Mouse (Mus musculus) lung, postnatal 14 days (tissue): Measurements from ENCODE around the gene Lin52.
A peak's percentile ranks its signal among the peaks of the same experiment; 100 is the strongest.

ENCODE experiments used
- DNase-seq: peaks from one replicate; pipeline ENCODE4 v3.0.0; 2021

The Lin52 gene

DNA sequence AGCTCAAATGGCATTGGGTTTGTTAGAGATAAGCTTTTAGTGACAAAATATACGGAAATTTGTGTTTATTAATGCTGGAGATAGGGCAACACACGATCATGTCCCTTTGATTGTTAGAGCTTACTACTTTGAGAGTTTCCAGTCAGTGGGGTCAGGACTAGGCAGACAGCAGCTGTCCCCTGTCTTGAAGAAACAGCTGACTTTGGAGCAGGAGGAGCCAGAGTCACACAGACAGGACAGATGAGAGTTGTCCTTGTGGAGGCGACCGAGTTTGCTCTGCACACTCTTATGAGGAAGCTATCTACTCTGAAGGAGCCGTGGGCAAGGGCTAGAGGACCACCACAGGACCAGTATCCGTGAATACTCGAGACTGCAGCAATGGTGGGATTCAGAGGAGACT is 27.7 kb downstream of the Lin52 start:
- DNase-seq, result peak; percentile 4

DNA sequence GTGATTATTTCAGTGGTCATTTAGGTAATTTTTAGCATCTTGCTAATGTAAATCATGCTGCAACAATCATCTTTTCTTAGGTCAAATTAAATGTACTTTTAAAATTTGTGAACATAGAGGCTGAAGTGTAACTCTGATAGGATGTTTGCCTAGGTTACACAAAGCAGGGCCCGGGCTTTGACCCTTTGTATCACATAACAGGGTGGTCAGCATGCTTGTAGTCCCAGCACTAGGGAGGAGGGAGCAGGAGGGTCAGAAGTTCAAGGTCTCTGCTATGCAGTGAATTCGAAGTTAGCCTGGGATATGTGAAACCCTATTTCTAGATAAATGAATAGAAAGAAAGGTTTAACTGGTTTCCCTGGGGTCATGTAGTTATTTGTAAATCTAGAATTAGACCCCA is 30.0 kb downstream of the Lin52 start:
- no peak for DNase-seq

DNA sequence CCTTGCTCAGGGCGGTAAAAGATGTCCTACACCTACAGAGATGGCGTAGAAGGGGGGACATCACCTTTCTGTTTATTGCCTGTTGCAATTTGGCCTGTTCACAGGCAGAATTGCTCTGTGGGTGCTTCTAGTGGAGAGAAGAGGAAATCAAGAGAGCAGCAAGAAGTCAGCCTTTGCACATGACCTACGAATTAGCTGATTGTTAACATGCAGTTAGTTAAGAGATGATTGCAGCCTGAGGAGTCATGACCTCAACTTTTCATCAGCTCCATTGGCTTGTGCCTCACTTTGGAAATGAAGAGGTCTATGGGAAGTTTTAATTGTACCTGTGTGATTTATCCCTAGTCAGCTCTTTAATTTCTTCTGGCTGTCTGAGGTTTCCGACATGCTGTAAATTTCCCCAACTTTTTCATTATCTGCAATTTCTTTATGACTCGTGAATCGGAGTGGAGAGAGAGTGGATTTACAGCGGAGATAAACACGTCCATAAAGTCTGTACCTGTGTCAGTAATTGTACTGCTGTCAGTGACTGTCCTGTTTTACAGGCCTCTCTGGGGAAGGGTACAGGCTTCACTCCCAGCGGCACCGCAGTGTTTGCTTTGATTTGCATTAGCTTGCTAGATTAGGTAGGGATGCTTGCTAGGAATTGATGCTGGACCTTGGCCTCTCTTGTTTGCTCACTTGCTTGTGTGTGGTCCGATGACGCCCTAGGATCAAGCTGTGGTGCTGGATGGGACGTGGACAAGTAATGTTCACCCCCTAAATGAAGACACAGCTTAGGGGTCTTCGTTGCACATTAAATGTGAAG is 31.8 kb downstream of the Lin52 start:
- no peak for DNase-seq

DNA sequence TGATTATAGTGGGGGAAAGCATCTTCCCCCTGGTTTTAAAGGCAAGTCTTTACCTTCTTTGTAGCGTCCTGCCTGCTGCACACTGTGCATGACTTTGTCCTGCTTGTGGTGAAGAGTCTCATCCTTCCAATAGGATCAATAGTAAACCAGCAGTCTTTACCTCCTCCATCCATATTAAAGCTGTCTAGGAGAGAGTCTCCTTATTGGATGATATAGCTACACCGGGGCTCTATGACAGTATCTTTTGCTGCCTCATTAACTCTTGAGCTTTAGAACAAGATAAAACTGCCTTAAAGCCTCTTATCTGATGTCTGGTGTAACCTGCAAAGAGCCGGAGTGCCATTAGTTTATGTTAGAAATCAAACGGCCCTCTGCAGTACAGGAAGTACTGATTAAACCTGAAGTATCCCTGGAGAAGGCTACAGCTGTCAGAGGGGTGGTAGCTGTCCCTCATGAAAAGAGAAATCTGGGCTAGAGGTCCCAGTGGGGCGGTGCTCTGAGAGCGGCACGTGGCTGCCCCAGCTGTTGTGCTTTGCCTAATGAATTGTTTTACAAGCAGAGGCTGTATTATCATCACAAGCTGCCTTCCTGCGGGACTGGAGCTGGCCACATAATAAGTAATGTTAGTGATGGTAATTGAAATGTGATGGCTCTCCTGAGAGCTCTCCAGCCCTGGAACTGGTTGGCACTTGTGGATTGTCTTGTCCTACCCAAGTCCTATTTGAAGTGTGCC is 36.3 kb downstream of the Lin52 start:
- peak; percentile 9 for DNase-seq

DNA sequence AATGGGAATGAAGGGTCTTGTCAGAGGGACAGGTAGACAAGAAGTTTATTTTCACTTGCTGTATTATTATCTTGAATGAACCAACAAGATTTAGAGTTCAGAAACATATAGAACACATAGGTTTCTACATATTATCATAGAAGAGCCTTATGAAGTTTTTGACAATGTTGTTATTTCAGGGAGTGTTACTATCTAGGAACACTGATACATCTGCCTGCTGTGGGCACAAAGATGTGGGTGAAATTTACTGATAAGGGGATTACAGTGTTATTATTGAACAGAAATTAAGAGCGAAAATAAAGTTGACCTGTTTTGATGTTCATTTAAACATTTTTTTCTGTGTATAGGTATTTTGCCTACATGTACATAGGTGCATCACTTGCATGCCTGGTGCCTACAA is 45.6 kb downstream of the Lin52 start:
- DNase-seq, result no peak

DNA sequence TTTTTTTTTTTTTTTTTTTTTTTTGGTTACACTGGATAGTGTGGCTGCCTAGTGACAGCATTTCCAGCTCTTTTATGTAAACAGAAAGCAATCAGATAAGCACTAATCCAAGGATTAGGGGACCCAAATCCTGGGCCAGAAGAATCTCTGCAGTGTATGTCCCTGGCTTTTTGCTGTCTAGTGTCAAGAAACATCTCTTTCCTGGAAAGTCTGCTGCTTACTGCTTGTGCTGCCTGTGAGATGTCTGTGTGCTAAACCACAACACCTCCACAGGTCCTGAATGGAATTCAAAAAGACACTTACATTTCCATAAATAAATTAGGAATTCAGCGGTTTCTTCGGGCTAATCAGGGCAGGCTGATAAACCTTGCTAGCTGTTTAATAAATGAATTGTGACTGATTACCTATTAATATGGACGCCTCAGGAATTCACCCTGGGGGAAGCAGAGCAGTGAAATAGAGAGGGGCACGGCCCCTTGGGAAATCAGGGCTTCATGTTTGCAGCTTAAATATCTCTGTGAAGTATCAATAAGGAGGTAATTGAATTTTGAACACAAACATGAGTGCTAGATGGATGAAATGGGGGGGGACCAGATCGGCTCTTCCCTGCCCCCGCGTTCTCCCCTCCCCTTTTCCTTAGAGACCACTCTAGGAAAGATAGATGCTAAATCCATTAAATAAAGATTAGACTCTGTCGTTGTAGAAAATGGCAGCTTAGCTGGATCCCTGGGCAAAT is 49.5 kb downstream of the Lin52 start:
- no peak for DNase-seq

DNA sequence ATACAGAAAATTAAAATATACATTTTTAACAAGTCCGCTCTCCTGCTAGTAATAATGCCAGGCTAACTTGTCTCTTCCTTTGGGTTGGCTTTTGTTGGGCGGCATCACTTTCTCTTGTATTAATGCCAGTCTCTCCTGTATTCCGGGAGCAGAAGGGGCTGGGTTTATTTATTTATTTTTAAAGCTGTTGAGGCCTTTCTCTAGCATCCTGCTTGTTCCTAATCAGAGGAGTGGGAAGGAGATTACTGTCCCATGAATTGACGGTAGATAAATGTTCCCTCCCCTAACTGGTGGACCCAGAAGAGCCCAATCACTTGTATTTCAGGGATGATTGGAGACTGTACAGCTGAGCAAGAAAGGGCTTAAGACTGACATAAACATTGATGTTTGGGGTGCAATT is 50.1 kb downstream of the Lin52 start:
- no peak for DNase-seq

DNA sequence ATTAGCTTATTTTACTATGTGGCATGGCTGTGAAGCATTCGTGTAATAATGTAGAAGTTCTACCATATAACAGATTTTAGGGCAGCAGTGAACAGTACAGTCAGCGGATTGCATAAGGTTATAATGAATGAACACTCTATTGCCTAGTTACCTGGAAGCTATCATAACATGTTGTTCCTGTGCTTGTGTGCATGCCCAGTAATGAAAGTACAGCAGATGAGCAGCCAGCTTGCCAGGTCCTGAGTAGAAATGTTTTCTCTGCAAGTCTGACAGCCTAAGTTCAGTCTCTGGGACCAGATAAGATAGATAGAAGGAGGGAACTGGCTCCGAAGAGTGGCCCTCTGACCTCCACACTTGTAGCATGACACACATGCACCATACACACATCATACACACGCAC is 55.6 kb downstream of the Lin52 start:
- no peak for DNase-seq

DNA sequence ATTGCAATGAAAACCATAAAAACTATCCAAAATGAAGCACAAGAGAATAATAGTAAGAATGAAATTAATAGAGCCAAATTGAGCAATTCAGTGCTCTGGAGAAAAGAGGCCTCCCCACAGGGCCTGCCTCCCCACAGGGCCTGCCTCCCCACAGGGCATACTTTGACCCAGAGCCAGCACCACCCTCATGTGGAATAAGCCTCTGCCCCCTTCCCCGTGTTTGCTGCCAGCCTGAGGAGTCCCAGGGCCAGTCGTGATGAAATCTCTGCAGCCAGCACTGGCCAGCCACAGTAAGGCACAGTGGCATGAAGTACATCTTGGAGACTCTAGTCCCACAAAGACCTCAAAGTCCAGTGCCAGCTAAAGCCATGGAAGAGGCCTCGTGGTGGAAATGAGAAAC is 60.8 kb downstream of the Lin52 start:
- no peak for DNase-seq

DNA sequence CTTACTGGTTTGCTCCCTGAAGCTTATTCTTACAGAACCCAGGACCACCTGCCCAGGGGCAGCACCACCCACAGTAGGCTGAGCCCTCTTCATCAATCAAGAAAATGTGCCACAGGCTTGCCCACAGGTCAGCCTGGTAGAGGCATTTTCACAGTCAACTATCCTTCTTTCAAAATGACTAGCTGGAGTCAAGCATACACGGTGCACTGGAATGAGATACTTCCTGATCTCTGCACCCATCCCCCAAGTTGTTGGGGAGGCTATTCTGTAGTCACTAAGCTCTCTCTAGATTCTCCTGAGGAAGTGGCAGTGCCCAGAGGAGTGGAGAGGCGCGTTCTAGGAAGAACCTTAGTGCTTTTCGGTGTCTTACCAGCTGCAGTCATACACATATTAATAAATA is 64.3 kb downstream of the Lin52 start:
- no peak for DNase-seq

DNA sequence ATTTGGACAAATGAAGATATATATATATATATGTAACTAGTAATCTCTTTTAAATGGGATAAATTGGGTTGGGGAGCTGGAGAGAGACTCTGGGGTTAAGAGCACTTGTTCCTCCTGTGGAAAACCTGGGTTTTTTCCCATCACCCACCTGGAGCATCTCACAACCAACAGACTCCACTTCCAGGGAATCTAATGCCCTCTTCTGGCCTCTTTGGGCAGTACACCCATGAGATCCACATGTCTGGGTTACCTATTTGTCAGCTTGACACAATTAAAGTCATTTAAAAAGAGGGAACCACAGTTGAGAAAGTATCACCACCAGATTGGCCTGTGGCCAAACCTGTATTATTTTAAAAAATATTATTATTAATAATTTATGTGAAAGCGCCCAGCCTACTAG is 65.4 kb downstream of the Lin52 start:
- no peak for DNase-seq

DNA sequence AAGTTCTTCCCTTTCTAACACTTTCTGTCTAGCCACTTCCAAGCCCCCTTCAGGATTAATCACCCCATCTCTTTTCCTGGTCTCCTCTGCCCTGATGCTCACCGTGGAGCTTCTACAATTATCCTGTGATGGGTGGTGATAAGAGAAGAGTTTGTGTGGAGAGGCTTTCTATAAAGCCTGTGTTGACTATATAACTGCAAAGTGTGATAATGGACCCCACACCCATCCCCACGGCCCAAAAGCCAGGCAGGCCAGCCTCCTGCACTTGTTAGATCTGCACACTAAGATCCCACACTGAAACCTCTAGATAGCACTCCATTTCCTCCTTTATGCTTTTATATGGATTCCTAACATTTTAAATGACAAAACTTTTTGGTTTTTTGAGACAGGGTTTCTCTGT is 66.8 kb downstream of the Lin52 start:
- no peak for DNase-seq

DNA sequence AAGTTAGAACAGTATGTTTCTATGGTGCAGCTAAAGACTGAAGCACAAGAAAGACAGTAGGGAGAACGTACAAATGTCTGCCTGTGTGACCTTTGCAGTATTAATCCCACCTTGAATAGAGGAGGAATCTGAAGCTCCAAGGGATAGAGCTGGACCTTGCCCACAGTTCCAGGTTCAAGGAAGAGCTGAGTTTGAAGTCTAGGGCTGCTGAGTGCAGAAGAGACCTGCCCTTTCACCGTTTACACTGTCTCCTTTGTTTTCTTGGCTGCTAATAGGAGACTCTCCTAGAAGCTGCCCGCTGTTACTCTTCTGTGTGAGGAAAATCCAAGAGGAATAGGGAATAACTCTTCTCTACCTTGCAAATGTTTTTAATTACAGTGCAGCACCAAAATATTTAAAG is 72.5 kb downstream of the Lin52 start:
- DNase-seq, result no peak

DNA sequence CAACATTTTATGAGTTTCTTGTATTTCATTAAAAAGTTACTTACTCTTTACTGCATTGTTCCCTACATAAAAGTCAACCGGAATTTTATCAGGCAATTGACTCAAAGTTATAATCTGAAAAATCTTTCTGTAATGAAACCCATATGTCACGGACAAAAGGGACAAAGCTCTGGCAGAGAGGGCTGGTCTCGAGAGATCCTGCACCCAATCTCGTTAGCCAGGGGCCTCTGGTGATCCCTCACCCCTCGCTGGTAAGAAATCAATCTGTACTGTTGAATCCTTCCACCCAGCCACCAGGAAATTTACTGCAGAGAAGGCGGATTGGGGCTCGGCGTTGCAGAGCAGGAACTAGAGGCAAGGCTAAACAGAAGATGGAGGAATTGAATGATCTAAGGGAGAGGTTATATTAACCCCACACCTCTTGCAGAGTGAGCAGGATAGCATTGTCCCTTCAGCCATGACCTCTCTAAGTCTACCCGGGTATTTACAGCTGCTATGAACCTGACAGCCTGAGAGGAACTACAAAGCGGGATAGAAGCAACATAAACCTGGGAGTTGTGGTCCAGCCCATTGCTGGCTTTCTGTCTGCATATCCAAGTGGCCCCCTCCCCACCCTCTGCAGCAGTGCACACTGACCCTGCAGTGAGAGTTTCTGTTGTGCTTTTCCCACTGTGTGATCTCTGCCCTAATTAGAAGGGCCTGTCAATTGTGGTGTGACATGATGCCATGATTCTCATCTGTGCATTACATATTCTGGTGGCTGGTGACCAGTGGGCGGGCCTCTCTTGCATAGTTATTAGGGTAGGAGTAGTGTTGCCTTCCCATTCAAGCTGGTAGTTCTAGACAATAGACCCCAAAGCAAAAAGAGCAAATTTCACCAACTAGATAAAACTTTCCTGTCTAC is 73.2 kb downstream of the Lin52 start:
- DNase-seq, result no peak

DNA sequence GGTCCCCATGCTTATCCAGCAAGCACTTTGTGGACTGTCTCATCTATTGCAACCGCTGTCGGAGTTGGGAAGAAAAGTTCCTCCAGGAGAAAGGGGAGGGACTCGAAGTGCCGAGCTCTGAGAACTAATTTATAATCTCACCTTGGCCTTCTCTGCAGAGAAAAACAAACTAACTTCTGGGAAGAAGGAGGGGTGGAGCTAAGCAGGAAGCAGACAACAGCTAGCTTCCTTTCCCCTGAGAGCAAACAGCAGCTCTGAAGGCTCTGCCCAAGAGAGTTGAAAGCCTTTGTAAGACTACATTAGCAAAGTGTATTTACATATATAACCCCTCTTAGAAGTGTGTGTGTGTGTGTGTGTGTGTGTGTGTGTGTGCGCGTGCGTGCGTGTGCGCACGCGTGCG is 74.2 kb downstream of the Lin52 start:
- no peak for DNase-seq

DNA sequence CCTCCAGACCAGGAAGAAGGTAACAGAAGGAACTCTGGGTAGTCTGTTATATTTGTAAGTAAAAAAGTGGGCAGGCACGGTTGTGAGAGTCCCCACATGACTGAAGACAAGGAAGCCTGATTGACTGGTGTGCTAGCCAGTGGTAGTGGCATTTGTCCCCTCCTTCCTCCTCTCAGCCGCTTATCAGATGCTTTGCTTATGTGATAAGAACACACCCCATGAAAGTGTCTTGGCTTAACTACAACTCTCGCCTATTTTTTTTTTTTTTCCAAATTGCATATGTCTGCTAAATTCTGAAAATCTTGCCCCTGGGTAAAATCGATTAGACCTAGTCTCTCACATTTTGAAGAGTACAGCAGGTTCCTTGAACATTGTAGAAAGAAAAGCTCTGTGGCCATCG is 79.2 kb downstream of the Lin52 start:
- no peak for DNase-seq

DNA sequence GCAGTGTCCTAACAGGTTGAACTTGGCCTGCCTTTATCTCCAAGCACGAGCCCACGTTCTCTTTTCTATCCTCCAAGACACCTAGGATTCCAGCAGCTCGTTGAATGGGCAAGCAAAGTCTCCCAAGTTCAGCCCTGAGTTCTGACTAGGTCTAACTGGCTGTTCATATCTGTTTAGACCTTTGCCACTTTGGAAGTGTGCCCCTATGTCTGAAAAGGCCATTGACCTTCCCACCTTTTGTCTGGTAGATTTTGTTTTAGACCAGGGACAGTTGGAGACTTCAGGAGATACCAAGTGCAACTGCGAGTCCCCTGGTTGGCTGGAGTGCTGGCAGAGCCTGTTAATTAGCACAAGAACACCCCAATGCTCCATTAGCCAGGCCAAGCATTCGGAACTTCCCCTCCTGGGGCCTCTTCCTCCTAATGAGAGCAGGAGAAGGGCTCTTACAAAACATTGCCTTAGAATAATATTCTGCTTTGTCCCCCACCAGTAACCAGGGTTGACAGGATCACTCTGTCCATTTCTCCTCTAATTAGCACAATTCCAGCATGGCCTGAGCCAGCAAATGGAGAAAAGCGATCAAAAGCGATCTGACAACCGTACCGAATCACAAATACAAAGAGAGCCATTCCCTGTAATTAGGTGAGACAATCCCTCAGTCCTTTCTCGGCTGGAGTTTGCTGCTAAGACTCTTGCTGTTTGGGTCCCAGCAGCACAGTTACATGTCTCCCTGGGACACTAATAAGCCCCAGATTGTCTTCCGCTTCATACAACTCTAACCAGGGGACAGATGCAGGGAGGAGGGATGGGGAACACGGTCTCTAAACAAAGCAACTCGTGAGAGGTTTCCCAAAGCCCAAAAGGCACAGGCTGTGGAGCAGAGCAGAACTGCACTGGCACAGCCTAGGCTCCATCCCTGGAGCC is 80.9 kb downstream of the Lin52 start:
- DNase-seq, result no peak

DNA sequence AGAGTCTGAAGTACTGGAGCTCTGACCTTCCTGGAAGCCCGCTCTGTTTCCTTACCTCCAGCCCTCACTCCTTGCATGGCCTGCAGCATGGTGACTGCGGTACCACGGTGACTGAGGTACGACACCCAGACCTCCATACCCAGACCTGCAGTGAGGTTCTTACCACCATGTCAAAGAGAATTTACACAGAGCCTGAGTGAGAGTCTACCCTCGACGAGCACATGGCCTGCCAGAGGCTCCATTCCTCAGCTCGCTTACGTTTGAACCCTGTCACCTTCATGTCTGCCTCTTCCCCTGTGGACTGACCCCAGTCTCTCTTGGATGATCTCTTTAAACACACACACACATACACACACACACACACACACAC is 81.6 kb downstream of the Lin52 start:
- no peak for DNase-seq

DNA sequence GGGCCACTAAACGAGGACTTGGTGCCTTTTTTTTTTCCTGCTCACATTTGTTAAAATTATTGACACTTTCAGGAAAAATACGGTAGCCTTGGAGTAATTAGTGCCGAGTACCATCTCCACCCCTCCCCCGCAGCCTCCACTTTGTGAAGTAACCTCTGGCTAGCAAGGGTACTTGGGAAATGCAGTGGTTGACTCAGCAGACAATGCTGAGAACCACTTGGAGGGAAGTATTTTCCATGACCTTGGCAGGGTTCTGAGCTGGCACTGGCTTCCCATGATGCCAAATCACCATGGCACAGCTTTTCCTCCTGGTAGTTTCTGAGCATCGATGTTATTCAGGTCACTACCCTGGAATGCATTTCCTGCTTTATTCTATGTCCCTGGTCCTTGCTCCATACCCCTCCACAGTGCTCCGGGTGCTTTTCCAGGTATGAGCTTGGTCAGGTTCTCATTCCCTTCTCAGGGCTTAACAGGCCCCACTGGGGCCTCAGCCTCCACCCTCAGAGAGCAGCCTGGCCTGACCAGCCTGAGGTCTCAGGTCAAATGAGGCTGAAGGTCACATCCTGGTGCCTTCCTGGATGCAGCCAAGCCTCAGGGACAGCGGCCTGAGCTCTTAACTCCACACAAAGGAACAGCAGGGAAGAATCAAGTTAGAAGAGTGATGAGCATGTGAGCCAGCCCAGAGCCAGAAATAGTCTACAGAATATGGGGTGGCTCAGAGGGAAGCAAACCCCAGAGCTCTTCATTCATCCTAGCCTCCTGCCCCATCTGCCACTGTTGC is 82.7 kb downstream of the Lin52 start:
- DNase-seq, result no peak

DNA sequence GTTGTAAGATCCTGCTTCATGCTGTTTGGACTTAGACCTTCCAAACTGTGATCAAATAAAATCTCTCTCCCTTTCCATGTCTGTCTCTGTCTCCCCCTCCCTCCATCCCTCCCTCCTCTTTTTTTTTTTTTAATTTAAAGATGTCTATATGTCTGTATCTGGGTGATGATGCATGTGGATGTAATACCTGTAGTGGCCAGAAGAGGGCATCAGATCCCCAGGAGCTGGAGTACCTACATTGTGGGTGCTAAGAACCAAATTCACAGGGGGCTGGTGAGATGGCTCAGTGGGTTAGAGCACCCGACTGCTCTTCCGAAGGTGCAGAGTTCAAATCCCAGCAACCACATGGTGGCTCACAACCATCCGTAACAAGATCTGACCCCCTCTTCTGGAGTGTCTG is 88.3 kb downstream of the Lin52 start:
- peak; percentile 12 for DNase-seq

DNA sequence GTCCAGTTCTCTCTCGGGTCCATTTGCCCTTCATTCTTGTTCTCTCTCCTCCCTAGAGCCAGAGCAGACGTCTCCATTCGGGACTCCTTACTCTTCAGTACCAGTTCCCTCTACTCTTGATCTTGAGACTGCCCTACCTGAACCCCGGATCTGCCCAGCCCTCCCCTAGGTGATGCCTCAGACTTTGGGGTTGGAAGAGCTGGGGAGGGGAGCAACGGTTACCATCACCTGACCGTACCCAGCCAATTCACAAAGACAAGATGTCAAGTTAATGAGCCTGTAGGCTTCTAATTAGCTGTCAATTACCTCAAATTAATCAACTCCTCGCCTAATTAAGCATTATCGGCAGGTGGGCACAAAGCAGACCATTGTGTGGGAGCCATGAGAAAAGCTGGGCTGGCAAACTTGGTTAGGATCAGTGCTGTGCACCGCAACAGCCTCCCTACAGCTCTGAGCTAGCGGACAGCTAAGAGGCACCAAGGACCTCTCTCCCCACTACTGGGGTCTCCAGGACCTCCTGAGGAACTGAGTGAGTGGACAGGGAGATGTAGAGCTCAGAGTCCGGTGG is 90.3 kb downstream of the Lin52 start:
- DNase-seq, result no peak
